Mouse (Mus musculus): Measurements from ENCODE around the gene Tmem192.

- no peak for TF ChIP-seq CTCF (IDR thresholded peaks at IDR 0.05; ENCODE audit: low read depth, low read length)
- TF ChIP-seq POLR2A (IDR thresholded peaks at IDR 0.05; ENCODE audit: extremely low read depth, insufficient read depth, low read length), result no peak
Measured at GRCm38 (mm10) chr8:64983150-64983897, 36.3 kb downstream of the Tmem192 start.
